Mouse (Mus musculus): ENCODE measurements around the gene Eif3g. TPM values are rescaled to one million over a fixed set of nuclear protein-coding genes. Genes with fewer than 3 reads are reported as not detected.

Gene Eif3g
- polyA plus RNA-seq, 1 experiment from 2014 or later: 131 TPM

GRCm38 (mm10) chr9:20875021-20875790 lies 23.2 kb downstream of the Eif3g start:
- ATAC-seq: no peak
- Histone ChIP-seq H3K9ac (ENCODE audit: low read depth, low read length) (no peak overlapping the region), H3K27ac (ENCODE audit: low read depth, low read length) (no peak overlapping the region), H3K27me3 (replicated peaks; ENCODE audit: control insufficient read depth, insufficient read depth, low read length) (no peaks in the 10 kb centered on the region), H3K9me3 (ENCODE audit: control insufficient read depth) (no peaks in the 10 kb centered on the region), H3K4me3 (ENCODE audit: low read depth, low read length) (no peak overlapping the region), H3K4me1 (replicated peaks; ENCODE audit: control insufficient read depth, insufficient read depth, low read length) (no peaks in the 10 kb centered on the region), H3K36me3 (ENCODE audit: control insufficient read depth, insufficient read depth) (peaks cover 27% of the 10 kb centered on the region), H3K4me2 (replicated peaks; ENCODE audit: low read depth) (no peak overlapping the region)
- no peak for TF ChIP-seq CTCF (IDR thresholded peaks at IDR 0.05; ENCODE audit: low read depth)
- WGBS: 69% methylated on average over 23 of the region's 23 CpGs

GRCm38 (mm10) chr9:20873521-20873920 lies 24.9 kb downstream of the Eif3g start:
- no peak overlapping the region for H3K4me3 ChIP-seq (ENCODE audit: low read depth, low read length)
- no peaks in the 10 kb centered on the region for H3K9me3 ChIP-seq (ENCODE audit: control insufficient read depth)
- no peak overlapping the region for H3K27ac ChIP-seq (ENCODE audit: low read depth, low read length)
- TF ChIP-seq CTCF (IDR thresholded peaks at IDR 0.05; ENCODE audit: low read depth): no peak
- no peak overlapping the region for H3K9ac ChIP-seq (ENCODE audit: low read depth, low read length)
- no peak for ATAC-seq
- no peaks in the 10 kb centered on the region for H3K4me1 ChIP-seq (replicated peaks; ENCODE audit: control insufficient read depth, insufficient read depth, low read length)
- 90% methylated on average over 12 of the region's 12 CpGs for WGBS
- peaks cover 27% of the 10 kb centered on the region for H3K36me3 ChIP-seq (ENCODE audit: control insufficient read depth, insufficient read depth)
- H3K27me3 ChIP-seq (replicated peaks; ENCODE audit: control insufficient read depth, insufficient read depth, low read length): no peaks in the 10 kb centered on the region
- no peak overlapping the region for H3K4me2 ChIP-seq (replicated peaks; ENCODE audit: low read depth)

GRCm38 (mm10) chr9:20872991-20873390 lies 25.4 kb downstream of the Eif3g start:
- WGBS: 80% methylated on average over 10 of the region's 10 CpGs
- H3K4me2 ChIP-seq (replicated peaks; ENCODE audit: low read depth): no peak overlapping the region
- no peak overlapping the region for H3K27ac ChIP-seq (ENCODE audit: low read depth, low read length)
- H3K4me3 ChIP-seq (ENCODE audit: low read depth, low read length): no peak overlapping the region
- no peak overlapping the region for H3K9ac ChIP-seq (ENCODE audit: low read depth, low read length)
- H3K27me3 ChIP-seq (replicated peaks; ENCODE audit: control insufficient read depth, insufficient read depth, low read length): no peaks in the 10 kb centered on the region
- no peak for ATAC-seq
- H3K9me3 ChIP-seq (ENCODE audit: control insufficient read depth): no peaks in the 10 kb centered on the region
- no peak for TF ChIP-seq CTCF (IDR thresholded peaks at IDR 0.05; ENCODE audit: low read depth)
- peaks cover 27% of the 10 kb centered on the region for H3K36me3 ChIP-seq (ENCODE audit: control insufficient read depth, insufficient read depth)
- no peaks in the 10 kb centered on the region for H3K4me1 ChIP-seq (replicated peaks; ENCODE audit: control insufficient read depth, insufficient read depth, low read length)

- H3K9me3 ChIP-seq (ENCODE audit: control insufficient read depth): no peaks in the 10 kb centered on the region
- no peak overlapping the region for H3K9ac ChIP-seq (ENCODE audit: low read depth, low read length)
- no peaks in the 10 kb centered on the region for H3K4me1 ChIP-seq (replicated peaks; ENCODE audit: control insufficient read depth, insufficient read depth, low read length)
- H3K27me3 ChIP-seq (replicated peaks; ENCODE audit: control insufficient read depth, insufficient read depth, low read length): no peaks in the 10 kb centered on the region
- ATAC-seq: no peak
- H3K36me3 ChIP-seq (ENCODE audit: control insufficient read depth, insufficient read depth): peaks cover 27% of the 10 kb centered on the region
- 80% methylated on average over 12 of the region's 12 CpGs for WGBS
- H3K4me2 ChIP-seq (replicated peaks; ENCODE audit: low read depth): no peak overlapping the region
- TF ChIP-seq CTCF (IDR thresholded peaks at IDR 0.05; ENCODE audit: low read depth): peak; percentile 36
- H3K4me3 ChIP-seq (ENCODE audit: low read depth, low read length): no peak overlapping the region
- no peak overlapping the region for H3K27ac ChIP-seq (ENCODE audit: low read depth, low read length)
Measured at GRCm38 (mm10) chr9:20870211-20871173, 27.9 kb downstream of the Eif3g start.

DNA sequence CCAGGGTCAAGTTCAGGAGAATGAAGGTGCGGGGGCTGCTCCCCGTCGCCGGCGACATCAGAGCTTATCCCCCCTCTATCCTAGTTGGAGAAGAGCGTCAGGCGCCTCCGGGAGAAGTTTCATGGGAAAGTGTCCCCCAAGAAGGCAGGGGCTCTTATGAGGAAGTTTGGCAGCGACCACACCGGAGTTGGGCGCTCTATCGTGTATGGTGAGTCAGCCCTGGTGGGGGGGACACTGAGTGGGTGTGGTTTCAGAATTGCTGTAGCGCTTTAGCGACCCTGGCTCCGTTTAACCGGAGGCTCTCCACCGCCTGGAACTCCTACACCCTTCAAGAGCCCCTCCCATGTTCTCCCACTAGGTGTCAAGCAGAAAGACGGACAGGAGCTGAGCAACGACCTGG lies 29.2 kb downstream of the Eif3g start:
- Histone ChIP-seq H3K27me3 (replicated peaks; ENCODE audit: control insufficient read depth, insufficient read depth, low read length) (no peaks in the 10 kb centered on the region), H3K9ac (ENCODE audit: low read depth, low read length) (peak overlapping the region; percentile 56), H3K4me2 (replicated peaks; ENCODE audit: low read depth) (peak overlapping the region; percentile 90), H3K36me3 (ENCODE audit: control insufficient read depth, insufficient read depth) (peaks cover 22% of the 10 kb centered on the region), H3K4me1 (replicated peaks; ENCODE audit: control insufficient read depth, insufficient read depth, low read length) (no peaks in the 10 kb centered on the region), H3K27ac (ENCODE audit: low read depth, low read length) (no peak overlapping the region), H3K9me3 (ENCODE audit: control insufficient read depth) (no peaks in the 10 kb centered on the region), H3K4me3 (ENCODE audit: low read depth, low read length) (peak overlapping the region; percentile 70)
- no peak for ATAC-seq
- TF ChIP-seq CTCF (IDR thresholded peaks at IDR 0.05; ENCODE audit: low read depth): no peak
- WGBS: 6% methylated on average over 19 of the region's 19 CpGs

- peaks cover 18% of the 10 kb centered on the region for H3K36me3 ChIP-seq (ENCODE audit: control insufficient read depth, insufficient read depth)
- peak within 1 kb of the TSS; percentile 56 for H3K9ac ChIP-seq (ENCODE audit: low read depth, low read length)
- H3K9me3 ChIP-seq (ENCODE audit: control insufficient read depth): no peaks in the 10 kb centered on the region
- TF ChIP-seq CTCF (IDR thresholded peaks at IDR 0.05; ENCODE audit: low read depth): no peak
- WGBS: 6% methylated on average over 53 of the region's 53 CpGs
- H3K4me3 ChIP-seq (ENCODE audit: low read depth, low read length): peak within 1 kb of the TSS; percentile 70
- peak within 1 kb of the TSS; percentile 90 for H3K4me2 ChIP-seq (replicated peaks; ENCODE audit: low read depth)
- peak; percentile 48 for ATAC-seq
- H3K27ac ChIP-seq (ENCODE audit: low read depth, low read length): no peak within 1 kb of the TSS
- no peaks in the 10 kb centered on the region for H3K4me1 ChIP-seq (replicated peaks; ENCODE audit: control insufficient read depth, insufficient read depth, low read length)
- no peaks in the 10 kb centered on the region for H3K27me3 ChIP-seq (replicated peaks; ENCODE audit: control insufficient read depth, insufficient read depth, low read length)
Measured at GRCm38 (mm10) chr9:20868448-20869001, 29.9 kb downstream of the Eif3g start, which contains the start of gene A230050P20Rik. TSS of gene A230050P20Rik (plus strand) at chr9:20868642.
